Mouse (Mus musculus): ENCODE results near the gene 1700001P01Rik.

- TF ChIP-seq POLR2A (IDR thresholded peaks at IDR 0.05; ENCODE audit: low read depth, low read length) (no peak), CTCF (conservative IDR thresholded peaks at IDR 0.05; ENCODE audit: insufficient read depth, insufficient read length, low read depth, low read length) (no peak)
Observed at GRCm38 (mm10) chr11:97805662-97806612, 30.2 kb upstream of the 1700001P01Rik start.

All from kidney, adult 2 months (tissue).